Mouse (Mus musculus) testis, postnatal 10 days (tissue): Measurements from ENCODE around the gene Psmc4.

ENCODE experiments used
- DNase-seq: peaks from one replicate; pipeline ENCODE4 v3.0.0; 2021; ENCODE audit warnings: low spot score

The Psmc4 gene

GRCm38 (mm10) chr7:28049476-28050409 is at the start of gene Psmc4:
Gene Psmc4 (minus strand): TSS chr7:28050101.
- DNase-seq, result peak; percentile 98

- DNase-seq, result peak; percentile 34
These were observed 49.2 kb upstream of the Psmc4 start for GRCm38 (mm10) chr7:28099101-28099500.

GRCm38 (mm10) chr7:28093541-28093940 is 43.6 kb upstream of the Psmc4 start:
- DNase-seq, result peak; percentile 33

- peak; percentile 37 for DNase-seq
These were observed 36.3 kb upstream of the Psmc4 start for GRCm38 (mm10) chr7:28086236-28086635.

- DNase-seq, result peak; percentile 30
These were observed 34.3 kb upstream of the Psmc4 start for GRCm38 (mm10) chr7:28084215-28084614.

DNA sequence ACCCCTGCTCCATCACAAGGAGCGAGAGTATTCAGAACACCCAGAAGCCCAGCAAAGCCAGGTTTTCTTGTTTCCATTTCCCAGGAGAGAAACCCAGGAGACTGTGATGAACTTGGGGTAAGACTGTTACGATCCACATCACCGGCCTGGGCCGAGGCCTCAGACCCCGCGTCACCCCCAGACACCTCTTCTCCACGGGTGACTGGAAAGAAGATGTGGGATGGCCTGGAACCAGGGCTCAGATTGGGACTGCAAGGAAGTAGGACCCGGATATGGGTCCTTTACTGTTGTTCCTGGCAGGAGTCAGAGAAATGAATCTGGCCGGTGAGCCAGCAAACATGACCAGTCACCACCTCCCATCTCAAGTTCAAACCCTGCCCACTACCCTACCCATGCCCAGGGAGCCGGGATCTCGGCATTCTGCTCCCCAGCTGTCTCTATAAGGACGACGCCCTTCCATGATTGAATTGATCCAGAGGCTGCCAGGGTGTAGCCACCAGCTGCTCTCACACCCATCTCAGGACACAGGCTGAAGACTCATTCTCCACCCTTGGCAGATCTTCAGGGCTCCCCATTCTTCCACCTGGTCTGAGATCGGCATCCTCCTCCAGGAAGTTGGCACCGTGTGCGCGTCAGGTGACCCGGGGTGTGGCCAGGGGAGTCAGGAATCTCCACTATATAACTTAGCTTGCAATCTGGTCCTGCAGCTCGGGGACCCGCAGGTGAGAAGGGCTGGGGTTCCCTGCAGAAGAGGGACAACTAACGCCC is 20.8 kb upstream of the Psmc4 start, which contains the start of gene Fcgbp:
Gene Fcgbp, plus strand, starts transcription at position 706 of the 768 bp plus-strand sequence.
- DNase-seq, result peak; percentile 32

- peak; percentile 24 for DNase-seq
These were observed 19.8 kb upstream of the Psmc4 start for GRCm38 (mm10) chr7:28069546-28070172.

DNA sequence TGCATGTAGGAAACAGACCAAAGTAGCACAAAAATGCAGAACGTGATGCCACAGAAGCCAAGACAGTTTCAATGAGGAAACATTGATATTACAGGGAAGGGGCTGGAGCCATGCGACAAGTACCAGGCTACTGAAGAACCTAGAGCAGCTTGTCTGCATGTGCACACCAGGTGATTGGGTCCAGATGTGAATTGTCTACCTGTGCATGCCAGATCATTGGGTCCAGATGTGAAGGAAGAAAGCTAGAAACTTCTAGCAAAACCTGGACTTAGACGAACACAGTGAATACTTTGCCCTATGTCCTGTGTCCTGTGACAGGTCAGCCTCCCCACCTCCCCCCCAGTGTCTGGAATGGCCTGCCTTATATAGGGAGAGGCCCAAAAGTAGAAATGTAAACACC is 18.8 kb upstream of the Psmc4 start:
- DNase-seq, result peak; percentile 9

DNA sequence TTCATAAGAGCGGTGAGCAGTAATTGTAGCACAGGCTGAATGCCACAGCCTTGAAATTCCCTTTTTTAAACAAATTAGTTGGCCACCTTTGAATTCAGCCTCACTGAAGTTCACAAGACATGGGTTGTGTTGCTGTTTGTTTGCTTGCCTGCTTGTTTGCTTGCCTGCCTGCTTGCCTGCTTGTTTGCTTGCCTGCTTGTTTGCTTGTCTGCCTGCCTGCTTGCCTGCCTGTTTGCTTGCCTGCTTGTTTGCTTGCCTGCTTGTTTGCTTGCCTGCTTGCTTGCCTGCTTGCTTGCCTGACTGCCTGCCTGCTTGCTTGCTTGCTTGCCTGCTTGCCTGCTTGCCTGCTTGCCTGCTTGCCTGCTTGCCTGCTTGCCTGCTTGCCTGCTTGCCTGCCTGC is 10.1 kb upstream of the Psmc4 start:
- no peak for DNase-seq

- DNase-seq, result no peak
These were observed 3.4 kb upstream of the Psmc4 start for GRCm38 (mm10) chr7:28053046-28053930.

DNA sequence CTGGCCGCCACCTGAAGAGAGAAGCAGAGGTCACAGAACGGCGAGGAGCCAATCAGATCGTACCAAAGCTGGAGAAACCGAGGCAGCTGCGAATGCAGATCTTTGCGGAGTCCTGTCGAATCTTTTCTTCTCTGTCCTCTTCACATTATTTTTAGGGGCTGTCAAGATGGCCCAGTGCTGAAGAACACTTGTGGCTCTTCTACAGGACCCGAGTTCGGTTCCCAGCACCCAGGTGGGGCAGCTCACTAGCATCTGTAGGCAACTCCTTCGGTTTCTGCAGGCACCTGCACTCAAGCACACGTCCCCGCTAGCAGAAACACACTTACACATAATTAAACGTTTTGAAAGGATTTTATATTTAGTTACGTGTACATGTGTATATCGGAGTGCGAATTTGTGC is 683 bp upstream of the Psmc4 start:
- no peak for DNase-seq

- no peak for DNase-seq
These were observed 5.4 kb downstream of the Psmc4 start for GRCm38 (mm10) chr7:28044524-28044923.

GRCm38 (mm10) chr7:28014445-28014810 is 35.5 kb downstream of the Psmc4 start:
- no peak for DNase-seq

DNA sequence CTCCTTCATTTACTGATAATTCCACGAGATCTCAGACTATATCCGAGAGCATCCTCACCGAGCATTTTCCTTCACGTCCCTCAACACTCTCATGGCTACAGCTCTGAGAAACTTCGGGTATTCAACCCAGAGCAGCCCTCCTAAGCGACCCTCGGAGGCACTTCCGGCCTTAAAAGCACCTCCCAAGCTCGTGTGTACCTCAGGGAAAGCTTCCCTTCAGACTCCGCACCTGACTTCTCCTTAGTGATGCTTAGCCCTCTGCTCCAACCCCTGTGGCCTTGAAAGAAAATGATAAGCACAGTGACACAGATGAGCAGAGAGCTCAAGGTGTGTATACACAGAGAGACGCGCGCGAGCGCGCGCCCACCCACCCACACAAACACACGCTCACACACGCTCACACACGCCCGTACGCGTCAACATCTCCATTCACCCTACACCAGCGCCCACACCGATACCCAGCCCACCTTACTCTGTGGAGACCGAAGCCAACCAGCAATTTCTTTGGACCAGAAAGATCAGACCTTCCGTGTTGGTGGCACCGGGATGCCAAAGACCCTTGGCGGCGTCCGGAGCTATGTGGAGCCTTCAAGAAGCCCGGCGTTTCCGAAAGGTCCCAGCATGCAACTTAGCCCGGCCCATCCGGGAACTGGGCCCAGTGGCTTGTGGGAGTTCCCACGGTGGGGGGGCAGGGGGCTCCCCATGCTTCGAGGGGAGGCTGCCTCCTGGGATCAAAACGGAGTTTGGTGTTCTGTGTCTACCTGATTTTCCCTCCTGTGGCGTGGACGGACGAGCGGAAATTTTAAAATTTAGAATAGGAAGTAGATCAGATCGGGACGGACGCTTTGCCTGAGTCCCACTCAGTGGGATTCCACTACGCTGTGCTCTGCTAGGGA is 36.1 kb downstream of the Psmc4 start, which contains the start of gene Zfp850:
Gene Zfp850, minus strand, starts transcription at position 567 of the 896 bp plus-strand sequence.
- DNase-seq, result peak; percentile 85

DNA sequence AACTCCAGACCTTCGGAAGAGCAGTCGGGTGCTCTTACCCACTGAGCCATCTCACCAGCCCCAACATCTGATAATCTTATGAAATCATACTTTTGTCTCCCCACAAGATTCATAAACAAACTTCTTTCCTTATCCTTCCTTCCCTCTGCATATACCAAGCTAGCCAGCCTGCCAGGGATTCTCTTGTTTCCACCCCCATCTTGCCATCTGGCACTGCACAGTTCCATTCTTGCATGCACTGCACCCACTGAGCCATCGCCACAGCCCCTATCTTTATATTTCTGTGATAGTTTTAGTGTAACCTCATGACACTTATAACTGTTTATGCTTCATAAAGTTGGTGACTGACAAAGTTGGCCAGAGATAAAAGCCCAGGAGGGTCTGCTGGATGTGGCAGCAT is 39.6 kb downstream of the Psmc4 start:
- DNase-seq, result no peak
